Mouse (Mus musculus) hindlimb bud, embryonic 11.5 days (tissue): ENCODE data around the gene Hnrnpll.

Experiments
- DNase-seq: peaks from one replicate; pipeline ENCODE4 v3.0.0-alpha.2; 2012; ENCODE audit warnings: low read depth, low spot score; ENCODE audit errors: extremely low spot score

Gene Hnrnpll

DNA sequence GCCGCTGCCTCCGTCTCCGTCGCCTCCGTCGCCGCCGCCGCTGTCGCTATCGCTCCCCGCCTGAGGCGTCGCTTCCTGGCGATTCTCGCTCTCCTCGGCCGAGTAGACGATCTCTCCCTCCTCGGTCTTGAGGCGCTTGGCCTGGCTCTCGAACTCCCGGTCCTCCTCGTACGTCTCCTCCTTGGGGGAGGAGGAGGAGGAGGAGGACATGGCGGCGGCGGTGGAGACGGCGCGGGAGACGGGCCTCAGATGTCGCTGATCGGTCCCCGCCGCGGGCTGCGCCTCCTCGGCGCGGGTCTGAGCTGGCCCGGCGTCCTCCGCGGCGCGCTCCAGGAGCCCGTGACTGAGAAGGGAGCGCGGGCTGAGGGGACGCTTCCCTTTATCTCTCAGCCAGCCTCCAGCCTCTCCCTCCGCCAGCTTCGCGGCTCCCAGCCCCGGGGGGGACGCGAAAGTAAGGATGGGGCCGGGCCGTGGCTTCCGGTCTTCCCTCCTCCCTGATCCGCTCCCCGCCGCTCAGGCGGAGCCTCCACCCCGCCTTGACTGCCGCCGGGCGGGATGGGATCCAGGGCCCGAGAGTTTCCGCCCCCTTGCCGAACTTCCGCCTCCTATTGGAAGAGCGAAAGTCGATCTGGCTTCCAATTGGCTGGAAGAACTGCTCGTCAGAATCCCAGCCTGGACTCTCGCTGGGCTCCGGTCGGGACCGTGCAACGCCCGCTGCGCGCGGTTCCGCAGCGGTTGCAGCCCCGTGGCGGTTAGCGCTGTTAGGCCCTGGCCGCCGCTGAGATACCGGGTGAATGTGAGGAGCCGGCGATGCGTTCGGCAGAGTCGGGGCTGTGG lies at the start of gene Hnrnpll:
Gene Hnrnpll, minus strand, starts transcription at position 552 of the 837 bp plus-strand sequence.
- peak; percentile 97 for DNase-seq

- DNase-seq, result no peak
These were observed 43.3 kb upstream of the Hnrnpll start for GRCm38 (mm10) chr17:80105348-80105978.

DNA sequence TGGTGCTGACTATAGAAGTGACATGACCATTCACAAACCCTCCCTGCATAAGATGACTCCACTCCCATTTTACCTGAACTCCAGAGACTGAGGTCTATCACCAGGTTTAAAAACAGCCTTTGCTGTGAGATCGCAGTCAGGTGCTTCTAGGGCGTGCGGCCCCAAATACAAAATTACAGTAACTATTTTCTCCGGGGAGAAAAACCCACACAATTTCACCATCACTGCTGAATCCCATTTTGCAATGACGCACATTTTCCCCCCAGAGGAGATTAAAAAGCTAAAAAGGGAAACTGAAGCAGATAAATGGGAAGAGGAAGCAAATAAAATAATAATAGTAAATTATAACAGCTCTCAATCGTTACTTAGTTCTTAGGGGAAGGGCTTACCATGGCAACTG lies 37.7 kb upstream of the Hnrnpll start:
- no peak for DNase-seq

DNA sequence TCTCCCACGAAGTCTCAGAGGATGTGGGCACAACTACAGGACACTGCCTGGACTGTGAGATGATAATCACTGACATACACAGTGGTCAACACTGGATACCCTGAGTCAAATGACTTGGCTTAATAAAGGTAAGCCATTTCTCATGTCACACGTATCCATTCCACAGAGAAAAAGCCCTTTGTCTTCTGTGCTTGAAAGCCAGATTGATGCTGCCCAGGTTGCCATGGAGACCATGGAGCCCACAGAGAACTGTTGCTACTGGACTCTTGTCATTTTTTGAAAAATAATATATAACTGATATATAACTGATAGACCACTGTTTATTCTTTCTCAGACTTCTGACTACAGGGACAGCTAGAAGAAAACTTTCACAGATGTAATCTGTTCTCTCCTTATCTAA lies 35.1 kb upstream of the Hnrnpll start:
- no peak for DNase-seq

GRCm38 (mm10) chr17:80096720-80097114 lies 34.6 kb upstream of the Hnrnpll start:
- no peak for DNase-seq

- DNase-seq, result no peak
These were observed 34.0 kb upstream of the Hnrnpll start for GRCm38 (mm10) chr17:80096043-80096719.

DNA sequence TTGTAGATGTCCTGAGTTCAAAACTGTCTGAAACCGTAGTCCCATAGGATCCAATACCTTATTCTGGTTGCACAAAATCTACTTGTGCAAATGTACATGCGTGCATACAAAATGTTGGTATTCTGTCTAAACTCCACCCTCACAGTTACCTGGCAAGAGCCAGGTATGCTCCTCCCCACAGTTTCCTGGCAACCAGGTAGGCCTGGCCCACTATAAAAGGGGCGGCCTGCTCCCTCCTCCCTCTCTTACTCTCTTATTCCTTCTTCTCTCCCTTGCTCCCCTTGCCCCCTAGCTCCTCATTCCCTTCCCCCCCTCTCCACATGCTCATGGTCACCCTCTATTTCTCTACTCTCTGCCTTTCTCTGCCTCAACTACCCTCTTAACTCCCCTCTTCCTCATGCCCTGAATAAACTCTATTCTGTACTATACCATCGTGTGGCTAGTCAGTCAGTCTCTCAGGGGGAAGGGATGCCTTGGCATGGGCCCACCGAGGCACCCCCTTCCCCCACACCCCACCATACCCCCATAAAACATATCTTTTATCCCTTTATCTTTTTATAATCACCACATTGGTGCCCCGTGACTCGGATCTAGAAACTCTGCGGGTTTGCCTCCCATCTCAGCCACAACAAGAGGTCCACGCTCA lies 33.2 kb upstream of the Hnrnpll start:
- DNase-seq, result no peak

GRCm38 (mm10) chr17:80091879-80092549 lies 29.9 kb upstream of the Hnrnpll start:
- no peak for DNase-seq

GRCm38 (mm10) chr17:80090551-80090950 lies 28.4 kb upstream of the Hnrnpll start:
- no peak for DNase-seq

DNA sequence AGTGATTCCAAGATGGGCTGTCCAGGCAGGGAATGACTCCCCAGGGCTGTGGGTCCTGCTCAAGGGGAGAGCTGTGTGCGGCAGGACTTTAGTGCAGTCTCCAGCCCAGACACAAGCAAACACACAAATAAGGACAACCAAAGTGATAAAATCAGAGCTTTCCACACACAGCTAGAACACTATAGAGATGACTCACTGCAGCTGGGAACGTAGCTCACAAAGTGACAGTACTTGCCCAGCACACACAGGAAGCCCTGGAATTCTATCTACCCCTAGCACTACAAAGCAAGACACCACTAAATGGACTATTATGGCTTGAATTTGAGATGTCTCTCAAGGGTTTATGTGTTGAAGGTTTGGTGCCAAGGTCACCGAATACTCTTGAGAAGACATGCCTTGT lies 26.0 kb upstream of the Hnrnpll start:
- no peak for DNase-seq

DNA sequence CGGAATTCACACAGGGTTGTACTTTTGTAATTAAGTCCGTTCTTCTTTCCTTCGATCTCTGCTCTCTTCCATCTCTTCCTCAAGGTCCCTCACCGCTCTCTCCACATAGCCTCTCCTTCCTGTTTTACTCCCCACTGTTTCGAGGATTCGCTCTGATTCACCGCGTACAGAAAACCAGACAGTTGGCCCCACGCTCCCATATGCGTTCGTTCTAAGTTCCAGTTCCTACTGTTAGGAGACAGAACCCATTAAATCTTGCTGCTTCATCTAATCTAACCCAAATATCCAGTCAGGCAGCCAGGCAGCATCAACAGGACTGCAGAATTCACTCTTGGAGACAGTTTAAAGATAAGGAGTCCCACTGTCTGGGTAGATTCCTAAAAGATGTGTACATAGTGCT lies 24.5 kb upstream of the Hnrnpll start:
- no peak for DNase-seq

- DNase-seq, result no peak
These were observed 22.3 kb upstream of the Hnrnpll start for GRCm38 (mm10) chr17:80084424-80084823.

DNA sequence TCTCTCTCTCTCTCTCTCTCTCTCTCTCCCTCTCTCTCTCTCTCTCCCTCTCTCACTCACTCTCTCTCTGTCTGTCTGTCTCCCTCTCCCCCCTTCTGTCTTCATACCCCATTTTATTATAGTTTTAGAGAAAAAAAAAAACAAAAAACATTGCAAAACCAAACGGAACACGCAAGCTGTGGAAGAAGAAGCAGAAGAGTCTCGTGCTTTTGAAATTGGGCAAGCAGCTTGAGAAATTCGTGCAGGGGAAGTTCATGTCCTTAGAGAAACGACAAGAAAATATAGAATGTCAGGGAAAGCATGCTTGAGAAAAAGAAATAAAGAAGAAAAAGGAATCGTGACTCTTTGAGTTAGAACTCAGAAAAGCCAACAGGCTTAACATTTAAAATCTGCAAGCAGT lies 21.1 kb upstream of the Hnrnpll start:
- DNase-seq, result no peak

GRCm38 (mm10) chr17:80078726-80079125 lies 16.6 kb upstream of the Hnrnpll start:
- DNase-seq, result no peak

DNA sequence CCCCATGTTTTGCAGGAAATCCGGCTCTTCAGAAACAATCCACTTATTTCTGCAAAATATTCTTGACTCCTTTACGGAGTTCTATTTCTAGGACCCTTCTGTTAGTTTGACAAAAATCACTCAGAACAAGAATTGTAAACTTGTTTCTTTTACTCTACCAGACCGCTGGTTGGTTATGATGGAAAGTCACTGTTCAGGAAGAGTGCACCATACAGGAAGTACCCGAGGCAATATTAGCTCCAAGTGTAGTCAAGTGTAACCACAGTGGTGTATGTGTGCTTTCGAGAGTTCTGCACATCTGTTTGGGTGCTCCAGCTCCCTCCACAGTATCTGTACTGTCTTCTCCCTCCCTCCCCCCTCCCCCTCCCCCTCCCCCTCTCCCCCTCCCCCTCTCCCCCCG lies 5.1 kb upstream of the Hnrnpll start:
- DNase-seq, result no peak

DNA sequence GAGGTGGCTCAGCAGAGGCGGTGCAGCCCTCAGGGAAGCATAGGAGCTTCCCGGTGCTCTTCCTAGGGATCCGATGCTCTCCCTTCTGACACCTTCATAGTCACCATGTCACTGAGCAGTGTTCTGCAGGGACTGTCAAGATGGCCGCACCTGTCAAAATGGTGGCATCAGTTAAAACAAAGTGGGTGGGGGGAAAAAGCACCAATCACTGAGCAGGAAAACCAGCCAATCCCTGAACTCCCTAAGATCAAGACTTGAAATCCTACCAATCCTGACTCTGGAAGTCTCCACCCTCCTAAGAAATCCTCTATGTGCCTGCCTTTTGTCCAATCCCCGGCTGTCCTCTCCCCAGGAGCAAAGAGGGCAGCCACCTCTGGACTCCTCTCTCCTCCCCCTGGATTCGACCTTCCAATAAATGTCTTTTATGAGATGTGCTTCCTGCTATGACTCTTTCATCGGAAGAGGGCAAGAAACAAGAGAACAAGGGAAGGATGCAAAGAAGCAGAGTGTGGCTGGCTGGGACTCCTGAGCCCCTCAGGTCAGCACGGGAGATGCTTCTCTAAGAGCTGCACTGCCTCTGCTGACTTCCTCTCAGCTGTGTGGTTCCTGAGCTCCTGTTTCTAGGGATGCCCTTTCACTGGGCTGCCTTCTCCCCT lies 1.8 kb upstream of the Hnrnpll start:
- no peak for DNase-seq

DNA sequence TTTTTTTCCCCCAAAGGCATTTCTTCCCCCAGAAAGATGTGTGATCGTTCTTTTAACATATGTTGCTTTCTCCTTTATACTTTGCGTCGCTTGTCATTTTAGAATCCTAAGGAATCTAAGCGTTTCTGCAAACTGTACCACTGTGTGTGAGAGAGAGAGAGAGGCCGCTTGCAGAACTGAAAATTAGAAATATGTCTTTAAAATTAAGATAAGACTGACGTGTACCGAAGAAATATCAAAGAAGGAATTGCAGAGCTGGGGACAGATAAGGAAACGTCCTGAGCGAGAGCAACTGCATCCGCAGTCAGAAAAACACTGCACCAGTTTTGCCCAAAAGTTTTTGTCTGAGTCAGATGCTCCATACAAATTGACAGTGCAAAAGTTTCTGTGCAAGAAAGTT lies 1.3 kb upstream of the Hnrnpll start:
- no peak for DNase-seq

GRCm38 (mm10) chr17:80062620-80063010 lies 481 bp upstream of the Hnrnpll start:
- no peak for DNase-seq

- no peak for DNase-seq
These were observed 1.0 kb downstream of the Hnrnpll start for GRCm38 (mm10) chr17:80060828-80061782.
